Mouse (Mus musculus) limb, embryonic 11.5 days (tissue): ENCODE results near the gene Ccdc188. TPM values are rescaled to one million over a fixed set of nuclear protein-coding genes. Genes with fewer than 3 reads are reported as not detected.
"Not testable (repeated sequence)": the region's sequence is repeated elsewhere in the genome, so short reads cannot be mapped to it uniquely, and the experiment has no call there.

Experiments
- ATAC-seq: fragments of 200-750 bp; cut with Nextera tagmentation; 2 replicates; pipeline ENCODE4 v1.8.0; 2017; ENCODE audit warnings: low read depth; ENCODE audit not compliant: insufficient number of reproducible peaks, low FRiP score, low TSS enrichment
- DNase-seq: peaks from one replicate; pipeline ENCODE4 v3.0.0-alpha.2; 2015; ENCODE audit warnings: low spot score
- H3K27ac ChIP-seq: fragments of 300-500 bp; sonication (generic); replicated peaks from 2 replicates; pipeline ENCODE4 v1.5.1; 2014; ENCODE audit warnings: low read depth, mild to moderate bottlenecking, low read length
- H3K27me3 ChIP-seq: fragments of 300-500 bp; sonication (generic); 2 replicates; pipeline ENCODE4 v1.6.1; 2014; ENCODE audit warnings: mild to moderate bottlenecking, low read length, mixed read lengths; ENCODE audit not compliant: control insufficient read depth, insufficient read depth
- H3K36me3 ChIP-seq: fragments of 300-500 bp; sonication (generic); 2 replicates; pipeline ENCODE4 v1.6.1; 2014; ENCODE audit warnings: mild to moderate bottlenecking, low read length, moderate library complexity, mixed read lengths; ENCODE audit not compliant: control insufficient read depth, insufficient read depth
- H3K4me1 ChIP-seq: fragments of 300-500 bp; sonication (generic); 2 replicates; pipeline ENCODE4 v1.6.1; 2014; ENCODE audit warnings: low read length, mixed read lengths; ENCODE audit not compliant: control insufficient read depth, insufficient read depth
- H3K4me2 ChIP-seq: fragments of 300-500 bp; sonication (generic); 2 replicates; pipeline ENCODE4 v1.6.1; 2014; ENCODE audit warnings: low read depth, mild to moderate bottlenecking, moderate library complexity; ENCODE audit not compliant: severe bottlenecking
- H3K4me3 ChIP-seq: fragments of 300-500 bp; sonication (generic); 2 replicates; pipeline ENCODE4 v1.5.1; 2014; ENCODE audit warnings: low read depth, low read length
- H3K9ac ChIP-seq: fragments of 300-500 bp; sonication (generic); 2 replicates; pipeline ENCODE4 v1.6.1; 2014; ENCODE audit warnings: mild to moderate bottlenecking, low read length
- H3K9me3 ChIP-seq: fragments of 300-500 bp; sonication (generic); 2 replicates; pipeline ENCODE4 v1.6.1; 2016; ENCODE audit warnings: low read length; ENCODE audit not compliant: control insufficient read depth
- WGBS: fragments of 180-500 bp; shearing (Covaris S2); extraction: QIAGEN DNeasy Blood & Tissue Kit; methylation state at CpG from one replicate; pipeline ENCODE4 v1.1.7; 2014; 5-methylcytosine and 5-hydroxymethylcytosine counted together
- polyA plus RNA-seq: library from polyadenylated mRNA; unstranded; fragments of >200 nt; fragmentation: Nextera tagmentation; extraction: Ambion mirVana; gene quantifications from 2 replicates; pipeline ENCODE4 v1.2.1, GENCODE M21; 2014

The Ccdc188 gene
- polyA plus RNA-seq, 1 experiment from 2014 or later: not detected

DNA sequence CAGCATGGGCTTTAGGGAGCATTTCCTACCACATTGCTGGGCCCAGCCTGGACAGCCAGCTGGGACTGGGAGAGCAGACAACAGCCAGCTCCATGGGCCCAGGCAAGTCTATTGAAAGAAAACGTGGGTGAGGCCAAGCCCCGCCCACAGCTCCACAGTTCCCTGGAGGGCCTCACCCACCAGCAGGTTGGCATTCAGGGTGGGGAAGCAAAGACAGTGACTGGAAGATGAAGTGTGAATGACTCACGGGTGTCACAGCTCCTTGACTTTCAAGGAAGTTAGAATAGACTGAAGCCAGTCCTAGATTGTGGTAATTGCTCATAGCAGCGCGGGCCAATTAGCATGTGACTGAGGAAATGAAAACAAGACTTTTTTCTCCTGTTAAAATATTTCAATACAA lies 22.6 kb upstream of the Ccdc188 start:
- Histone ChIP-seq H3K9ac (no peak overlapping the region), H3K27ac (no peak overlapping the region), H3K4me2 (no peak overlapping the region), H3K4me3 (no peak overlapping the region), H3K4me1 (peaks cover 48% of the 10 kb centered on the region), H3K27me3 (no peaks in the 10 kb centered on the region), H3K36me3 (no peaks in the 10 kb centered on the region), H3K9me3 (no peaks in the 10 kb centered on the region)
- DNase-seq (no peak), ATAC-seq (no peak)
- WGBS: 56% methylated on average over 5 of the region's 5 CpGs

DNA sequence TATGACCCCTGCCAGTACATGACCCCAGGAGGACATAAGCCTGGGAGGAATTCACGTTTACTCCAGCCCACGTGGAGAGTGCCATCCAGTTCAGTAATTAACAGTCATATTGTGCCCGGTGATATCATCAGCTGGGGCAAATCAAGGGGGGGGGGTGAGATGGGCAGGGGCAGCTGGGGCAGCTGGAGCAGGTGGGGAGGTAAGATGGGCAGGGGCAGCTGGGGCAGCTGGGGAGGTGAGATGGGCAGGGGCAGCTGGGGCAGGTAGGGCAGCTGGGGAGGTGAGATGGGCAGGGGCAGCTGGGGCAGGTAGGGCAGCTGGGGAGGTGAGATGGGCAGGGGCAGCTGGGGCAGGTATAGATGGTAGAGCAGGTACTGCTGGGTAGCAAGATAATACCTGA lies 22.1 kb upstream of the Ccdc188 start:
- not testable (repeated sequence) for ATAC-seq, H3K27me3 ChIP-seq, H3K36me3 ChIP-seq, H3K4me2 ChIP-seq, H3K9ac ChIP-seq, H3K4me3 ChIP-seq, H3K9me3 ChIP-seq, H3K27ac ChIP-seq, DNase-seq
- 44% methylated on average over 3 of the region's 3 CpGs for WGBS
- H3K4me1 ChIP-seq: peaks cover 52% of the 10 kb centered on the region

DNA sequence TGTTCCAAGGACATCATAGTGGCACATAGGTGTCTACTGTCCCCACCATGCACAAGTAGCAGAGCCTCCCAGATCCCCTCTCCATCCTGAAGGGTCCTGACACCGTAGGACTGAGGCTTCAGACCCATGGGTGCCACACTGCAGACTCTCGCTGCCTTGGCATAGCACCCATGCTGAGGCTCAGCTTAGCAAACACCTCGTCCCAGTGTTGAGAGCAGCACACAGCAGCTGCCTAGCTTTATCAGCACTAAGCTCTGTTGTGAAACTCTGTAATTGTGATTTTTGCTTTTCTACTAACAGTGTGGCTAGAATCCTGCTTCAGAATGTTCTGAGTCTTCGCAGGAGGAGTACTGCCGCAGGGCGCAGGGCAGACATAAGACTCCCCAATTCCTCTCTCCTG lies 19.8 kb upstream of the Ccdc188 start:
- H3K27me3 ChIP-seq: no peaks in the 10 kb centered on the region
- H3K36me3 ChIP-seq: no peaks in the 10 kb centered on the region
- no peak overlapping the region for H3K9ac ChIP-seq
- no peaks in the 10 kb centered on the region for H3K9me3 ChIP-seq
- H3K4me2 ChIP-seq: no peak overlapping the region
- peaks cover 65% of the 10 kb centered on the region for H3K4me1 ChIP-seq
- no peak overlapping the region for H3K4me3 ChIP-seq
- ATAC-seq (no peak), DNase-seq (no peak)
- WGBS: 79% methylated on average over 6 of the region's 6 CpGs
- H3K27ac ChIP-seq: no peak overlapping the region

DNA sequence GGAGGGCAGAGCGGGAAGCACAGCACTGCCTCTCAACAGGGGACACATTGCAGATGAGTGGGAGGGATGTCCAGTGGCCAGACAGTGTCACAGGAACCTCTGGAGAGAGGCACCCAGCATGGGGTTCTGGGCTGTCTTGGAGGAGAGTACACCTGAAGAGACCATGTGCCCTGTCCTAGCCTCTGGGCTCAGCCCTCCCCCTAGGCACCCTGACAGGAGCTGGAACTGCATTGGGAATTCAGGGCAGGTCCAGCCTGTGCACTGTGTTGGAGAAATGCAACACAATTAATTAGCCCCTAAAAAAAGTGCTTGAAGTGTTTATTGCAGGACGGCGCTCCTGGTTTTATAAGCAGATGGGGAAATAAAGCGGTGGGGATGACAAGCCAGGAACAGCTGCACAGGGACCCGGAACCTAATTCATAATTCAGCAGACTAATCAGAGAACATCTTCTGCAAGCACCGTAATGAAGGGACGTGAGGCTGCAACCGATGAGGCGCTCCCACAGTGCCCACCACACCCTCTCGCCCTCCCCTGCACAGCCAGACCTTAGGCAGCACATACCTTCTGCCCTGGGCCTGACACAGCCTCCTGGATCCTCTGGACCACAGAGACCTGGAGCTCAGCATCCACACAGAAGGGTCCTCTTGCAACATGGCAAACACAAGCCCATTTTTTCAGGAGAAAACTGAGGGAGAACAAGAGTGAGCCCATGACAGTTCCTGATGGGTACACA lies 19.1 kb upstream of the Ccdc188 start:
- ATAC-seq (0 out of 2 replicates have a peak, but pooled peaks have one; percentile 6), DNase-seq (peak; percentile 41)
- 31% methylated on average over 10 of the region's 10 CpGs for WGBS
- Histone ChIP-seq H3K9ac (no peak overlapping the region), H3K4me3 (no peak overlapping the region), H3K27ac (no peak overlapping the region; the same call in 1 of the 2 replicates), H3K27me3 (no peaks in the 10 kb centered on the region), H3K4me1 (peaks cover 67% of the 10 kb centered on the region), H3K9me3 (no peaks in the 10 kb centered on the region), H3K36me3 (no peaks in the 10 kb centered on the region), H3K4me2 (0 out of 2 replicates have a peak overlapping the region, but pooled peaks have one; percentile 7)

DNA sequence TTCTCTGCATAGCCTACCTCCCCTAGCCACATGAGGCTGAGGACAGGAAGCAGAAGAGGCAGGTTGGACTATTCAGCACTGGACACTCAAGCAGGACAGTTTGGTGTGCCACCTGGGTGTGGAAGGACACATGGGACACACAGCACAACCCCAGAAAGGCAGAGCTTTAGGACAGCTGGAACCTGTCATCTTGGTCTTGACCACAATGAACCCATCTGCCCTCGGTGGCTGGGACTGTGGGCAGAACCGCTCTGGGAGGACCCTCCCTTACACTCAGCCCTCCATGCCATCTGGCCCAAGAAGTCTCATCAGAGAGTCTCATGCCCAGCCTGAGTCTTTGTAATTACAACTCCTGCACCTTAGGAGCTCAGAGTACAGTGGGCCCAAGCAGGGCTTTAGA lies 17.6 kb upstream of the Ccdc188 start:
- H3K9ac ChIP-seq: no peak overlapping the region
- WGBS: 83% methylated on average over 2 of the region's 2 CpGs
- ATAC-seq (no peak), DNase-seq (no peak)
- no peak overlapping the region for H3K4me3 ChIP-seq
- H3K27ac ChIP-seq: no peak overlapping the region
- H3K36me3 ChIP-seq: no peaks in the 10 kb centered on the region
- no peak overlapping the region for H3K4me2 ChIP-seq
- peaks cover 69% of the 10 kb centered on the region for H3K4me1 ChIP-seq
- H3K27me3 ChIP-seq: no peaks in the 10 kb centered on the region
- H3K9me3 ChIP-seq: no peaks in the 10 kb centered on the region

DNA sequence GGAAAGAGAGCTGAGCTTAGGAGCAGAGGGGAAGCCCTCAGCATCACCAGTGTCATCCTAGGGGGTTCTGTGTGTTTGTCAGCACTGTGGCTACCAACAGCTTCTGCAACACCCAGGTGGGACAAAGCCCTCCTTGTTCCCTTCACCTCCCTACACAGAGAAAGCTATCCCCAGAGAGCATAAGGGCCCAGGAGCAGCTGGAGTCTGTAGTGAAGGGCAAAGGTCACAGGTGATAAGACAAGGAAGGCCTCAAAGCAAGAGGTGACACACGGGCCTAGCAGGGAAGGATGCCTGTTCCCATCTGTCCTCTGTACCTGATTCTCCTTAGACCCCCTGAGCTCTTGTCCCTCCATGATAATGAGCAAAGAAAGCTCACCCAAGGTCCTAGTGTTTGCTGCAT lies 16.1 kb upstream of the Ccdc188 start:
- Histone ChIP-seq H3K9ac (no peak overlapping the region), H3K9me3 (no peaks in the 10 kb centered on the region), H3K27ac (no peak overlapping the region), H3K4me3 (no peak overlapping the region), H3K4me1 (peaks cover 56% of the 10 kb centered on the region), H3K27me3 (no peaks in the 10 kb centered on the region), H3K4me2 (no peak overlapping the region), H3K36me3 (no peaks in the 10 kb centered on the region)
- ATAC-seq (no peak), DNase-seq (no peak)
- WGBS: 30% methylated on average over 1 of the region's 1 CpGs

DNA sequence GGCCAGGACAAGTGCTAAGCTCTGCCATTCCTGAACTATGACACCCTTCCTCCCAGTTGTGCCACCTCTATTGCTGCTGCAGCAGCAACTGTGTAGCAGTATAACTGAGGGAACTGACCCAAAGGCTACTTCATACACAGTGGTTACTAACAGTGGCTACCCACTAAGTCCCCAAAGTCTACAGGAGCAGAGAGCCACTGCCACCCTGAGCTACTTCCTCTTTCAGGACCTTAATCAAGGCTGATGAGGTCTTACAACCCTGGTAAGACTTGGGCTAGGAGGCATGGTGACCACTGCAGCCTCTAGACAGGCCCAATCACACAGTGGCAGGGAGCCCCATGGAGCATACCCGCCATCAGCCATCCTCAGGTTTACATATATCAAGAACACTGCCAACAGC lies 15.6 kb upstream of the Ccdc188 start:
- ATAC-seq: no peak
- WGBS: 100% methylated on average over 1 of the region's 1 CpGs
- Histone ChIP-seq H3K36me3 (no peaks in the 10 kb centered on the region), H3K27ac (no peak overlapping the region), H3K9ac (no peak overlapping the region), H3K4me2 (no peak overlapping the region), H3K27me3 (no peaks in the 10 kb centered on the region), H3K4me3 (no peak overlapping the region), H3K4me1 (peaks cover 52% of the 10 kb centered on the region), H3K9me3 (no peaks in the 10 kb centered on the region)
- DNase-seq: no peak

DNA sequence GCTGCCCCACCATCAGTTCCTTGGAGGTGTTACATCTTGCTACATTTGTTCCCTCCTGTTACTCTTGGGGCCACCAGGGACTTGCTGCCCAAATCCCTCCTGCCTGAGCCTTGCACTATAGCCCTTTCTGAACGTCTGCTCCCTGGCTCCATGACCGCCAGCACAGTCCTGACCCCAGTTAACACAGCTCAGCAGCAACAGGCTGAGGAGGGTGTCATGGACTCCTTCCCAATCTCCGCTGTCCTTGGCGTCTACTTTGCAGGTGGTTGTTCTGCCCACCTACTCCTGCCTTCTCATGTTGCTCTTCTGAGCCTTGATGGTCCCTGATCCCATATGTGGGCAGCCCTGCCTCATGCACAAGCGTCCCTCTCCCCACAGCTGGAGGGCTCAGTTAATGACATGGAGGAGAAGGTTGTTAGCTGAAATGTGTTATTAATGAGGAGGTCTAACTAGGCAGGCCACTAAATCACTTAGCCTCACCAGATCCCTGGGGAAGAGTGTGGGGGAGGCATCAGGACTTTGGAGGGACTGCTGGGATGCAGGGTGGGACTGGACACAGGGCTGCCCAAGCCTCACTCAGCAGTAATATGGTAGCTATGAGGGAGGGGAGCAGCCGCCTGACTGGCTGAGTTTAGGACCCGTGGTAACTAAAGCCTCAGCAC lies 14.1 kb upstream of the Ccdc188 start:
- Histone ChIP-seq H3K4me1 (peaks cover 41% of the 10 kb centered on the region), H3K36me3 (no peaks in the 10 kb centered on the region), H3K27ac (peak overlapping the region; percentile 33; the same call in 1 of the 2 replicates), H3K27me3 (no peaks in the 10 kb centered on the region), H3K4me2 (no peak overlapping the region), H3K4me3 (no peak overlapping the region), H3K9me3 (no peaks in the 10 kb centered on the region), H3K9ac (no peak overlapping the region)
- 2% methylated on average over 7 of the region's 7 CpGs for WGBS
- ATAC-seq: peak; percentile 79
- DNase-seq: peak; percentile 71
